Mouse (Mus musculus) lung, adult 2 months (tissue): ENCODE data around the gene Art1.

Experiments used
- CTCF ChIP-seq: fragments of 200-500 bp; IDR thresholded peaks from 2 replicates; pipeline ENCODE4 v1.5.1; 2011; ENCODE audit warnings: mild to moderate bottlenecking, low read length, control low read depth; ENCODE audit not compliant: insufficient read depth
- POLR2A ChIP-seq: fragments of 200-500 bp; IDR thresholded peaks from 2 replicates; pipeline ENCODE4 v1.6.1; 2011; ENCODE audit warnings: low read depth, mild to moderate bottlenecking, control low read depth, low read length, borderline replicate concordance; ENCODE audit errors: extremely low read depth

DNA sequence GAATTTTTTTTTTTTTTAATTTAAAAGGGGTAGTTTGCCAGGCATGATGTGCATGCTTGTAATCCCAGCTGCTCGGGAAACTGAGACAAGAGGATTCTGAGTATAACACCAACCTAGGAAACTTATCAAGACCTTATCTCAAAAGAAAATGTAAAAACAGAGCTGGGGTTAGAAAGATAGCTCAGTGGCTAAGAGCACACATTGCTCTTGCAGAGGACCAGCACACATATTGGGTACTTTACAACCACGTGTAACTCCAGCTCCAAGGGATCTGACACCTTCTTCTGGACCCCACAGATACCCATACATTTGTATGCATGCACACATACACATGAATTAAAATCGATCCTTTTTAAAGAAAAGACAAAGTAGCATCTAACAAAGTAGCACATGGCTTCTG is 40.2 kb upstream of the Art1 start:
- TF ChIP-seq CTCF (no peak), POLR2A (no peak)
